Mouse (Mus musculus) MEL (cell line): ENCODE measurements around the gene Scn11a. TPM values are rescaled to one million over a fixed set of nuclear protein-coding genes. Genes with fewer than 3 reads are reported as not detected.

Experiments
- DNase-seq: peaks from one replicate; pipeline ENCODE4 v3.0.0; 2011; ENCODE audit warnings: low read depth, low spot score
- H3K27ac ChIP-seq: 2 replicates; pipeline ENCODE4 v1.5.1; 2012; ENCODE audit warnings: low read depth, mild to moderate bottlenecking, control low read depth, low read length, moderate library complexity; ENCODE audit not compliant: control insufficient read depth
- H3K27me3 ChIP-seq, 2 experiments: fragments of 150-350 bp in 1 of 2; sonication (generic) in 1 of 2; 2 replicates each; pipeline ENCODE4 v1.6.1; 2012; ENCODE audit warnings: low read length in 2 of 2, mild to moderate bottlenecking in 2 of 2, improper control_type of control experiment in 1 of 2, moderate library complexity in 1 of 2; ENCODE audit not compliant: insufficient read depth in 2 of 2, control insufficient read depth in 1 of 2
- H3K36me3 ChIP-seq, 2 experiments: 2 replicates each; pipeline ENCODE4 v1.6.1; 2012 to 2014; ENCODE audit warnings: low read length in 2 of 2, improper control_type of control experiment in 1 of 2, inconsistent platforms in 1 of 2, mild to moderate bottlenecking in 1 of 2; ENCODE audit not compliant: insufficient read depth in 2 of 2, control insufficient read depth in 1 of 2
- H3K4me1 ChIP-seq, 2 experiments: fragments of 150-350 bp in 1 of 2; sonication (generic) in 1 of 2; 2 replicates each; pipeline ENCODE4 v1.6.1; 2012; ENCODE audit warnings: low read length in 2 of 2, improper control_type of control experiment in 1 of 2, mild to moderate bottlenecking in 1 of 2; ENCODE audit not compliant: insufficient read depth in 2 of 2, control insufficient read depth in 1 of 2
- H3K4me3 ChIP-seq, 2 experiments: fragments of 150-350 bp in 1 of 2; sonication (generic) in 1 of 2; 2 replicates each; pipeline ENCODE4 v1.5.1; 2012; ENCODE audit warnings: low read depth in 2 of 2, low read length in 2 of 2, mild to moderate bottlenecking in 2 of 2, moderate library complexity in 2 of 2, control low read depth in 1 of 2, improper control_type of control experiment in 1 of 2; ENCODE audit not compliant: control insufficient read depth in 1 of 2, insufficient read depth in 1 of 2
- H3K79me2 ChIP-seq: 2 replicates; pipeline ENCODE4 v1.6.1; 2012; ENCODE audit warnings: mild to moderate bottlenecking, low read length, moderate library complexity; ENCODE audit not compliant: control insufficient read depth, poor library complexity, insufficient read depth
- H3K9ac ChIP-seq: 2 replicates; pipeline ENCODE4 v1.6.1; 2012; ENCODE audit warnings: low read depth, mild to moderate bottlenecking, control low read depth, low read length, moderate library complexity; ENCODE audit not compliant: control insufficient read depth, poor library complexity, severe bottlenecking
- H3K9me3 ChIP-seq: fragments of 150-350 bp; sonication (generic); replicated peaks from 2 replicates; pipeline ENCODE4 v1.6.1; 2012; ENCODE audit warnings: mild to moderate bottlenecking, low read length, improper control_type of control experiment, moderate library complexity; ENCODE audit not compliant: insufficient read depth
- BHLHE40 ChIP-seq: IDR thresholded peaks from 2 replicates; pipeline ENCODE4 v1.6.1; 2012; ENCODE audit warnings: low read depth, mild to moderate bottlenecking, inconsistent platforms, low read length, improper control_type of control experiment, borderline replicate concordance
- CTCF ChIP-seq, 3 experiments: IDR thresholded peaks in 2 of 3; conservative IDR thresholded peaks in 1 of 3; 2 replicates each; pipeline ENCODE4 v1.5.1; 2011 to 2012; ENCODE audit warnings: low read length in 3 of 3, low read depth in 2 of 3, mild to moderate bottlenecking in 2 of 3, improper control_type of control experiment in 1 of 3, inconsistent platforms in 1 of 3, mixed read lengths in 1 of 3, moderate library complexity in 1 of 3; ENCODE audit not compliant: control insufficient read depth in 1 of 3, insufficient read depth in 1 of 3, poor library complexity in 1 of 3, severe bottlenecking in 1 of 3
- E2F4 ChIP-seq: IDR thresholded peaks from 2 replicates; pipeline ENCODE4 v1.6.1; 2011; ENCODE audit warnings: low read depth, low read length, improper control_type of control experiment, borderline replicate concordance
- ELF1 ChIP-seq: IDR thresholded peaks from 2 replicates; pipeline ENCODE4 v1.6.1; 2014; ENCODE audit warnings: low read depth, mild to moderate bottlenecking, inconsistent platforms, low read length, improper control_type of control experiment, moderate library complexity
- ETS1 ChIP-seq: IDR thresholded peaks from 2 replicates; pipeline ENCODE4 v1.6.1; 2012; ENCODE audit warnings: low read depth, mild to moderate bottlenecking, inconsistent platforms, low read length, improper control_type of control experiment, moderate library complexity
- HCFC1 ChIP-seq: IDR thresholded peaks from 2 replicates; pipeline ENCODE4 v1.6.1; 2012; ENCODE audit warnings: low read depth, mild to moderate bottlenecking, inconsistent platforms, low read length, improper control_type of control experiment, moderate library complexity
- JUND ChIP-seq: IDR thresholded peaks from 2 replicates; pipeline ENCODE4 v1.6.1; 2011; ENCODE audit warnings: low read depth, mild to moderate bottlenecking, improper control_type of control experiment, low read length
- MYC ChIP-seq: IDR thresholded peaks from 2 replicates; pipeline ENCODE4 v1.6.1; 2011; ENCODE audit warnings: low read depth, mild to moderate bottlenecking, low read length, improper control_type of control experiment, moderate library complexity
- NRF1 ChIP-seq: IDR thresholded peaks from 2 replicates; pipeline ENCODE4 v1.6.1; 2014; ENCODE audit warnings: low read depth, mild to moderate bottlenecking, inconsistent platforms, low read length, improper control_type of control experiment, moderate library complexity; ENCODE audit not compliant: poor library complexity, insufficient read depth, severe bottlenecking
- POLR2AphosphoS2 ChIP-seq: IDR thresholded peaks from 2 replicates; pipeline ENCODE4 v1.6.1; 2011; ENCODE audit warnings: low read length, improper control_type of control experiment
- POLR2AphosphoS5 ChIP-seq: IDR thresholded peaks from 2 replicates; pipeline ENCODE4 v1.6.1; 2012; ENCODE audit warnings: low read depth, borderline replicate concordance, mild to moderate bottlenecking, inconsistent platforms, low read length, moderate library complexity, mixed read lengths
- RAD21 ChIP-seq: IDR thresholded peaks from 2 replicates; pipeline ENCODE4 v1.6.1; 2011; ENCODE audit warnings: mild to moderate bottlenecking, low read depth, low read length, improper control_type of control experiment
- SIN3A ChIP-seq: IDR thresholded peaks from 2 replicates; pipeline ENCODE4 v1.6.1; 2012; ENCODE audit warnings: low read length, improper control_type of control experiment, inconsistent platforms
- SMC3 ChIP-seq: IDR thresholded peaks from 2 replicates; pipeline ENCODE4 v1.6.1; 2011; ENCODE audit warnings: low read depth, low read length, improper control_type of control experiment
- TCF12 ChIP-seq: IDR thresholded peaks from 2 replicates; pipeline ENCODE4 v1.6.1; 2014; ENCODE audit warnings: low read depth, mild to moderate bottlenecking, inconsistent platforms, low read length, improper control_type of control experiment, moderate library complexity
- USF1 ChIP-seq: IDR thresholded peaks from 2 replicates; pipeline ENCODE4 v1.6.1; 2014; ENCODE audit warnings: low read depth, mild to moderate bottlenecking, inconsistent platforms, low read length, improper control_type of control experiment, moderate library complexity
- USF2 ChIP-seq, 2 experiments: IDR thresholded peaks; 2 replicates each; pipeline ENCODE4 v1.6.1; 2011 to 2012; ENCODE audit warnings: improper control_type of control experiment in 2 of 2, low read length in 2 of 2, borderline replicate concordance in 1 of 2, inconsistent platforms in 1 of 2, low read depth in 1 of 2, mild to moderate bottlenecking in 1 of 2; ENCODE audit not compliant: insufficient read depth in 1 of 2
- ZC3H11A ChIP-seq: IDR thresholded peaks from 2 replicates; pipeline ENCODE4 v1.6.1; 2012; ENCODE audit warnings: low read depth, mild to moderate bottlenecking, inconsistent platforms, low read length, improper control_type of control experiment
- ZKSCAN1 ChIP-seq: IDR thresholded peaks from 2 replicates; pipeline ENCODE4 v1.6.1; 2012; ENCODE audit warnings: low read depth, mild to moderate bottlenecking, inconsistent platforms, low read length, improper control_type of control experiment, moderate library complexity
- ZMIZ1 ChIP-seq: IDR thresholded peaks from 2 replicates; pipeline ENCODE4 v1.6.1; 2012; ENCODE audit warnings: low read depth, mild to moderate bottlenecking, inconsistent platforms, low read length, improper control_type of control experiment, moderate library complexity
- ZNF384 ChIP-seq: IDR thresholded peaks from 2 replicates; pipeline ENCODE4 v1.6.1; 2012; ENCODE audit warnings: low read depth, mild to moderate bottlenecking, inconsistent platforms, low read length, improper control_type of control experiment
- polyA plus RNA-seq, 2 experiments: library from polyadenylated mRNA; stranded (reverse) in 1 of 2; unstranded in 1 of 2; fragments of >175 nt in 1 of 2; fragments of >200 nt in 1 of 2; gene quantifications; 2 replicates each; pipeline versions ENCODE4 v1.2.1 to v1.2.4; 2012; ENCODE audit warnings: low replicate concordance in 2 of 2, low read depth in 1 of 2; ENCODE audit not compliant: insufficient read length in 2 of 2, insufficient read depth in 1 of 2, missing spikeins in 1 of 2
- total RNA-seq: library from RNA; depleted of rRNA; stranded (reverse); fragments of 300-350 nt; gene quantifications from 2 replicates; pipeline ENCODE4 v1.2.3, GENCODE M21; 2012

Scn11a gene
- total and polyA plus RNA-seq, 3 experiments: 0.04 to 0.15 TPM; not detected in 1

DNA sequence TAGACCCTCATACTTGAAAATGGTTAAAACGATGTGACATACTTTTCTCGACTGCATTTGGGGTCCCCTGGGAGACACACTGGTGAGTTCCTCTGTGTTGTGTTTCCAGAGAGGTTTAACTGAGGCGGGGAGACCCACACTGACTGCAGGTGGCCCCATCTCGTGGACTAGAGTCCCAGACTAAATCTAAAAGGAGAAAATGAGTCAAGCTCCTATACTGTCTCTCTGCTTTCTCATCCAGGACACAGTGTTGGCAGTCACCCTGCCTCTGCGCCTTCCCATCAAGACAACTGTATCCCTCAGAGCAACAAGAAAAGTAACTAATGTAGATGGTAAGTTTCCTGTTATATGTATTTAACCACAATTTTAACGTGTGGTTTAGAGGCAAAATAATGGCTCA lies 15.9 kb upstream of the Scn11a start:
- DNase-seq: no peak
- no peaks in the 10 kb centered on the region for H3K27me3 ChIP-seq
- no peaks in the 10 kb centered on the region for H3K9me3 ChIP-seq
- H3K36me3 ChIP-seq: no peaks in the 10 kb centered on the region
- no peak overlapping the region for H3K27ac ChIP-seq
- no peaks in the 10 kb centered on the region for H3K79me2 ChIP-seq
- no peaks in the 10 kb centered on the region for H3K4me1 ChIP-seq
- TF ChIP-seq CTCF (IDR thresholded peaks at IDR 0.05 in 2 of 3, conservative IDR thresholded peaks at IDR 0.05 in 1 of 3; ENCODE audit: control insufficient read depth in 1 of 3, insufficient read depth in 1 of 3, low read depth in 2 of 3, low read length in 3 of 3, poor library complexity in 1 of 3, severe bottlenecking in 1 of 3) (no peak), RAD21 (no peak), ETS1 (no peak), POLR2AphosphoS2 (no peak), JUND (no peak), ZKSCAN1 (no peak), USF1 (no peak), SIN3A (no peak), ZMIZ1 (no peak), BHLHE40 (no peak), POLR2AphosphoS5 (no peak), ZNF384 (no peak), ELF1 (no peak), USF2 (IDR thresholded peaks at IDR 0.05; ENCODE audit: borderline replicate concordance in 1 of 2, insufficient read depth in 1 of 2, low read depth in 1 of 2, low read length in 2 of 2) (no peak), NRF1 (no peak), ZC3H11A (no peak), E2F4 (no peak), MYC (no peak)
- TF ChIP-seq, all 39 proteins: peak for 0
- H3K4me3 ChIP-seq: no peak overlapping the region
- no peak overlapping the region for H3K9ac ChIP-seq

DNA sequence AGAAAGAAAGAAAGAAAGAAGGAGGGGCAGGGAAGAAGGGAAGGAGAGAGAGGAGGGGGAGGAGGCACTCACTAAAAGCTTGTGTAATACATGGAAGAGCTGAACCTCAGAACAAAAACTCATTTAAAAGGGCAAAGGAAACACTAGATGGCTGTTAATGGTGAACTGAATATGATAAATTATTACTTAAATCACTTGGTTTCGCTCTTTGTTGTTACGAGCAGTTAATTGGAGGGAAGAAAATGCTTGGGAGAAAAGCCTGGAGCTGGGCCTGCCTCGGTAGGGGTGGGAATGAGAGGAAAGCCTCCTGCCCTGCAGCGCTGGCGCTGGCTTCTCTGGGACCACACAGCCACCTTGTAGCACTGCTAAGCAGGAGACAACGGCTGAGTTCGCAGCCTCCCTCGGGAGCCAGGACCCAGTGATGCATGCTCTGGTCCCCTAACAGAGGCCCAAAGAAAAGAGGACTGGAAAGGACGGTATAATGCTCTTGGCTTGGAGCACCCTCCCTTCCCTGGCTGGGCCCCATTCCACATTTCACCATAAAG lies 10.4 kb upstream of the Scn11a start:
- H3K9me3 ChIP-seq: no peaks in the 10 kb centered on the region

More for the DNA sequence above, 10.4 kb upstream of the Scn11a start:
- TF ChIP-seq ZC3H11A (no peak), SMC3 (no peak), TCF12 (no peak), ETS1 (no peak), HCFC1 (no peak), MYC (no peak)
- Histone ChIP-seq H3K9ac (no peak overlapping the region), H3K27me3 (no peaks in the 10 kb centered on the region), H3K27ac (no peak overlapping the region), H3K36me3 (no peaks in the 10 kb centered on the region), H3K4me3 (no peak overlapping the region), H3K4me1 (no peaks in the 10 kb centered on the region), H3K79me2 (no peaks in the 10 kb centered on the region)
- DNase-seq: no peak
